Mouse (Mus musculus): Measurements from ENCODE around the gene Nobox. TPM values are rescaled to one million over a fixed set of nuclear protein-coding genes. Genes with fewer than 3 reads are reported as not detected.

The Nobox gene
- not detected for polyA plus RNA-seq (2017; shearing (Covaris generic))

GRCm38 (mm10) chr6:43309454-43309853 is at the start of gene Nobox:
Nobox (minus strand) TSS chr6:43309554.

GRCm38 (mm10) chr6:43265363-43266041 is 43.9 kb downstream of the Nobox start, which contains the start of gene Arhgef5:
Arhgef5 (plus strand) TSS chr6:43265582.

Other genes starting within 250 kb of the Nobox start
- not detected for gene Olfr441, start 203.2 kb downstream of the Nobox start, polyA plus RNA-seq (2017; shearing (Covaris generic))
- gene Olfr237-ps1, start 163.0 kb downstream of the Nobox start, polyA plus RNA-seq (2017; shearing (Covaris generic)): not detected
- gene Olfr437, start 146.3 kb downstream of the Nobox start, polyA plus RNA-seq (2017; shearing (Covaris generic)): not detected
- gene Olfr13, start 137.4 kb downstream of the Nobox start, polyA plus RNA-seq (2017; shearing (Covaris generic)): not detected
- not detected for gene Olfr435, start 112.4 kb downstream of the Nobox start, polyA plus RNA-seq (2017; shearing (Covaris generic))
- not detected for gene Olfr434, start 96.5 kb downstream of the Nobox start, polyA plus RNA-seq (2017; shearing (Covaris generic))
- gene Olfr47, start 78.0 kb downstream of the Nobox start, polyA plus RNA-seq (2017; shearing (Covaris generic)): not detected
- gene Arhgef5, start 44.0 kb downstream of the Nobox start, polyA plus RNA-seq (2017; shearing (Covaris generic)): 4.2 TPM

Measured in CD4-positive, CD25-positive, alpha-beta regulatory T cell, adult 9 weeks (primary cell).